Mouse (Mus musculus): ENCODE data around the gene Cmtm4. TPM values are rescaled to one million over a fixed set of nuclear protein-coding genes. Genes with fewer than 3 reads are reported as not detected.

Cmtm4 gene
- total RNA-seq, 2 experiments from 2014 or later, result 67.5 to 72.2 TPM

GRCm38 (mm10) chr8:104414204-104414603 lies 18.6 kb upstream of the Cmtm4 start:
- intact Hi-C loops (cut with DNase I), result no loop called here
- no peak for DNase-seq (ENCODE audit: extremely low spot score in 1 of 2, low spot score in 2 of 2)

DNA sequence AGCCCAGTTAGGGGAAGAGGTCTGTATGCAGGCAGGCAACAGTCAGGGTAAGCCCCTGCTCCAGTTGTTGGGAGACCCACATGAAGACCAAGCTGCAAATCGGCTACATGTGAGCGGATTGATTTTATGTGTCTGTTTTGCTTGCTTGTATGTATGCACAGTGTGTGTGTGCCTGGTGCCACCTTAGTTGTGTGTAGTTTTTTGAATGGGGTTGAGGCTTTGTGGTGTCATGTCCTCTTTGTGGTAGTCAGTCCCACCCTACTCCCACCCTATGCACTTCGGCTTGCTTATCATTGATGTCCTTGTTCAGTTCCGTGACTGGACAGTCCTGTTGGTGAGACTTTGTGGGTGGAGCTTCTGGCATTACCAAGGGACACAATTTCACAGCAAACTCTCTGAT lies 18.2 kb upstream of the Cmtm4 start:
- DNase-seq (ENCODE audit: extremely low spot score in 1 of 2, low spot score in 2 of 2), result no peak
- intact Hi-C loops (cut with DNase I), result no loop called here

GRCm38 (mm10) chr8:104412805-104413532 lies 17.4 kb upstream of the Cmtm4 start:
- intact Hi-C loops (cut with DNase I), result no loop called here
- no peak for DNase-seq (ENCODE audit: extremely low spot score in 1 of 2, low spot score in 2 of 2)

- DNase-seq (ENCODE audit: extremely low spot score in 1 of 2, low spot score in 2 of 2), result peak in 1 of 2 experiments; percentile 28
- intact Hi-C loops (cut with DNase I), result no loop called here
Observed at GRCm38 (mm10) chr8:104411972-104412371, 16.4 kb upstream of the Cmtm4 start.

- intact Hi-C loops (cut with DNase I), result no loop called here
- DNase-seq (ENCODE audit: extremely low spot score in 1 of 2, low spot score in 2 of 2), result peak; percentile 45 to 59
Observed at GRCm38 (mm10) chr8:104411468-104411867, 15.9 kb upstream of the Cmtm4 start.

- intact Hi-C loops (cut with DNase I), result no loop called here
- DNase-seq (ENCODE audit: extremely low spot score in 1 of 2, low spot score in 2 of 2), result no peak
Observed at GRCm38 (mm10) chr8:104410628-104411273, 15.1 kb upstream of the Cmtm4 start.

- DNase-seq (ENCODE audit: extremely low spot score in 1 of 2, low spot score in 2 of 2), result no peak
- intact Hi-C loops (cut with DNase I), result no loop called here
Observed at GRCm38 (mm10) chr8:104408328-104409110, 12.9 kb upstream of the Cmtm4 start.

- no peak for DNase-seq (ENCODE audit: extremely low spot score in 1 of 2, low spot score in 2 of 2)
- intact Hi-C loops (cut with DNase I), result no loop called here
Observed at GRCm38 (mm10) chr8:104406340-104407128, 10.9 kb upstream of the Cmtm4 start.

- intact Hi-C loops (cut with DNase I), result no loop called here
- DNase-seq (ENCODE audit: extremely low spot score in 1 of 2, low spot score in 2 of 2), result no peak
Observed at GRCm38 (mm10) chr8:104405430-104406187, 10.0 kb upstream of the Cmtm4 start.

DNA sequence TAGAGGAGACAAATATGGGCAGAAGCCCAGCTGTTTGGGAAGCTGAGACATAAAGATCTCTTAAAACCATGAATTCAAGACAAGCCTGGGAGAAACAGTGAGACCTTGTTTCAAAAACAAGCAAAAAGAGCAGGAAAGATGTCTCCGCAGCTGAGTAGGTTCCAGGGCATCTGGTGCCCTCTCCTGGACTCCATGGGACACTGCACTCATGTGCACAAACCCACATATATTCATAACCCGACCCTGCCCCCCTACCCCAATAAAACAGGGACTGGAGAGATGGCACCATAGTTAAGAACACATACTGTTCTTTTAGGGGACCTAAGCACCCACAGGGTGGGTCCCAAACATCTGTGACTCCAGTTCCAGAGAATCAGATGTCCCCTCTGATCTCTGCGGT lies 8.0 kb upstream of the Cmtm4 start:
- intact Hi-C loops (cut with DNase I), result no loop called here

DNA sequence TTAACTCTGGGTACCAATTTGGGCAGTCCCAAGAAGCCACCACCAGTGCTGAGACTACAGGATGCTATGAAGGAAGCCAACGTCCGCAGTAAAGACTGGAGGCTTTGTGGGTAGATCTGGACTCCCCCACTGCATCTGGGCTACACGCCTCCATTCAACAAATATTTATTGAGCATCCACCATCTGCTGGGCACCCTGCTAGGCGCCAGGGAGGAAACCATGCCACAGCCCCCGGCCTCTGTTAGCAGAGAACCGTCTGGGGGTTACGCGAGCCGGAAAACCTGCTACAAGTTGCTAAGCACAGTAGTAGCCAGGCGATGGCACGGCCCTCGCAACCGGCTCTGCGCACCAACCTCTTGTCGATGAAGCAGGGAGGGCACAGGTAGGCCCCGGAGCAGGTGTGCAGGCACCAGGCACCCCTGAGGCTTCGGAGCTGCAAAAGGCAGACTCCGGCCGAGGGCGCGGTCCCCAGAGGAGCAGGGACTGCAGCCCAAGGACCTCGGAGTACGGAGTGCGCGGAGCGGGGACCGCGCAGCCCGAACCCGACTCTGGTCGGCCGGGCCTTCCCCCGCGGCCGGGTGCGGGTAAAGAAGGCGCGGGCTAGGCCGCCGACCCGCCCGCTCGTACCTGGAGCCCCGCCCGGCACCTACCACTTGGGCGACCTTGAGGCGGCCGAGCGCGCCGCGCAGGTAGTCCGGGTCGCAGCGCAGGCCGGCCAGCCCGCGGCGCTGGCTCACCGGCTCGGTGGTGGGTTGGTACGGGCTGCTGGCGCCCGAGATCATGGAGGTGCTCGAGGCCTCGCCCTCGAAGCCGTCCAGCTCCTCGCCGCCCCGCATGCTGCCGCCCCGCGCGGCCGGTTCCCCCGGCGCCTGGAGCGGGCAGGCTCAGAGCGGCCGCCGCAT lies 555 bp downstream of the Cmtm4 start:
- peak in 1 of 2 experiments; percentile 56 for DNase-seq (ENCODE audit: extremely low spot score in 1 of 2, low spot score in 2 of 2)

More for the DNA sequence above, 8.0 kb upstream of the Cmtm4 start:
- DNase-seq (ENCODE audit: extremely low spot score in 1 of 2, low spot score in 2 of 2), result no peak

DNA sequence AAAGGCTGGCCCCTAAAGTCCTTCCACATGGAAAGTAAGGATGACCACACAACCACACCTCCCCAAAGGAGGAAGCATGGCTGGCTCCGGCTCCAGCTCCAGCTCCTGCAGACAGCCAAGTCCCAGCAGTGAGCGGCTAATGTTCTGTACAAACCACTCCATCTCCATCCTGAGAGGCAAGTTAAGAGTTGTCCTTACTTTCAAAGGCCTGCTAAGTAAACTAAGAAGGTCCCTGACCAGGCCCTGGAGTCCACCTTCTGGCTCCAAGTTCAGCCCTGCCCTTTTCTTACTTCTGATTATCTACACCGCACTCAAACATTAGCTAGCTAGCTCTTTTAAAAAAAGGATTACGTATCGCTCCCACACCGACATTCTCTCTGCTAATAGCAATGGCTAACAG lies 1.8 kb downstream of the Cmtm4 start:
- intact Hi-C loops (cut with DNase I), result no loop called here
- DNase-seq (ENCODE audit: extremely low spot score in 1 of 2, low spot score in 2 of 2), result no peak

More for the DNA sequence above, 555 bp downstream of the Cmtm4 start:
- intact Hi-C loops (cut with DNase I), result no loop called here

GRCm38 (mm10) chr8:104393139-104393538 lies 2.5 kb downstream of the Cmtm4 start:
- DNase-seq (ENCODE audit: extremely low spot score in 1 of 2, low spot score in 2 of 2), result no peak
- intact Hi-C loops (cut with DNase I), result no loop called here

DNA sequence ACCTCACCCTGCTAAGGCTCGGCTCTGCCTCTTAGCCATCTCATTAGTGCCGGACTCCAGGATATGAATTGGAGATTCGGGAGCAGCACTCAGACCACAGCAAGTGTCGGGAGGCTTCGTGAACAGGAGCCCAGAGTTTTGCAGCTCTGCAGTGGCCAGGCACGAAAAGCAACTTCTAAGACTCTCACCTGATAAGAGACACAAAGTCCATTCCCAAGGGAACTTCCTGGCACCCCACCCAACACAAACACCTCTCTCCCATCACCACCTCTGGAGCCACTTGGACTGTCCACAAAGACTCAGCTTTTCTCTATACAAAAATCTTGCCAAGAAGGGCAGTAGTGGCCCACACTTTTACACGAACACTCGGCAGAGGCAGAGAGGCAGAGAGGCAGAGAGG lies 5.4 kb downstream of the Cmtm4 start:
- intact Hi-C loops (cut with DNase I), result no loop called here
- DNase-seq (ENCODE audit: extremely low spot score in 1 of 2, low spot score in 2 of 2), result no peak

DNA sequence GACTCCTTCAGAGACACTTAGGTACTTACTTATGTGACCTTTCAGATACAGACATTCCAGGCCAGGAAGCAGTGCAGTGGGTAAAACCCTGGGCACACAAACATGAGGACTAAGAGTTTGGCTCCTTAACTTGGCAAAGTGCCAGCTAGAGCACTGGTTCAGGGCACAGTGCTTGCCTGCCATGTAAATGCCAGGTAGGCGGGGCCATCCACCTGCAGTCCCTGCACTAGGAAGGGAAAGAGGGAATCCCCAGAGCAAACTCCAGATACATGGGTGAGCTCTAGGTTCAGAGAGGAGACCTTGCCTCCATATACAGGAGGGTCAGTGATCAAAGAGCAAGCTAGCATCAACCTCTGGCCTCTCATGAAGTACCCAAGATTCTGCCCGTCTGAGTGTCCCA lies 7.6 kb downstream of the Cmtm4 start:
- intact Hi-C loops (cut with DNase I), result no loop called here
- no peak for DNase-seq (ENCODE audit: extremely low spot score in 1 of 2, low spot score in 2 of 2)

DNA sequence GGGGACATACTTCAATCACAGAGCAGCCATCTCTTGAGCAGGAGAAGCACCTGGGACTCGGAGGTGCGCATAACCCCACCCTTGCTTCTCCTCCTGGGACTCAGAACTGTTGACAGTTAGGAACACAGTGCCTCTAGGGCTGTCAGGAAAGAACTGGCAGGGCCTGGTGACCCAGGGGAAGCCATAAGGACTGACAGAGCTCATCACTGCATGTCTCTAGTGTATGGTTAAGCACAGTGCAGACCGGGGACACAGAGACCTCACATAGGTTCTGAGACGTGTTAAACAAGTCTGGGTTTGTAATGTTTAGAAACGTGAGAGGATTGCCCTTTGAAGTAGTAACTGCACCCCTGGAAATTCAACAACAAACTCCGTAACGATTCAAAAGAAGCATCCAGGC lies 8.1 kb downstream of the Cmtm4 start:
- no peak for DNase-seq (ENCODE audit: extremely low spot score in 1 of 2, low spot score in 2 of 2)
- intact Hi-C loops (cut with DNase I), result no loop called here

DNA sequence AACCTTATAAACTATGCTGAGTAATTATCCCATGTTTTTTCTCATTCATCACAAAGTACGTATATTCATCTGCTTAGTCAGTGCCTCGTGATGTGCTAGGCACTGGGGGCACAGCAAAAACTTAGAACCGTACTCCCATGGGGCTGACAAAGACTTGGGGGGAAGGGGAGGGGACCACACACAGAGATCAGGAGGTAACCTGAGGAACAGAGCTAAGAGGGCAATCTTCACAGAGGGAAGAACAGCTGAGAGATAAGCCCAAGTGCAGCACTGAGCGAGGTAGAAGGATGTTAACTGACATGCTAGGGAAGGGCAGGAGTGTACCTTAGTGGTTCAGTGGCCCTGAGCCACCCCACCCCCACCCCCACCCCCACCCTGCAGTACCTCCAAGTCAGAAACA lies 8.9 kb downstream of the Cmtm4 start:
- intact Hi-C loops (cut with DNase I), result no loop called here
- DNase-seq (ENCODE audit: extremely low spot score in 1 of 2, low spot score in 2 of 2), result no peak

All from left cerebral cortex, postnatal 10 days (tissue).